Mouse (Mus musculus) testis, adult 2 months (tissue): ENCODE data around the gene Tmprss13.

Source experiments
- CTCF ChIP-seq: fragments of 200-500 bp; IDR thresholded peaks from 2 replicates; pipeline ENCODE4 v1.5.1; 2012; ENCODE audit warnings: low read depth, mild to moderate bottlenecking, inconsistent platforms, low read length, moderate library complexity; ENCODE audit not compliant: control insufficient read depth, insufficient read depth, insufficient replicate concordance
- POLR2A ChIP-seq: fragments of 200-500 bp; IDR thresholded peaks from 2 replicates; pipeline ENCODE4 v1.6.1; 2012; ENCODE audit warnings: low read depth, mild to moderate bottlenecking, inconsistent platforms, low read length, moderate library complexity; ENCODE audit not compliant: control insufficient read depth

DNA sequence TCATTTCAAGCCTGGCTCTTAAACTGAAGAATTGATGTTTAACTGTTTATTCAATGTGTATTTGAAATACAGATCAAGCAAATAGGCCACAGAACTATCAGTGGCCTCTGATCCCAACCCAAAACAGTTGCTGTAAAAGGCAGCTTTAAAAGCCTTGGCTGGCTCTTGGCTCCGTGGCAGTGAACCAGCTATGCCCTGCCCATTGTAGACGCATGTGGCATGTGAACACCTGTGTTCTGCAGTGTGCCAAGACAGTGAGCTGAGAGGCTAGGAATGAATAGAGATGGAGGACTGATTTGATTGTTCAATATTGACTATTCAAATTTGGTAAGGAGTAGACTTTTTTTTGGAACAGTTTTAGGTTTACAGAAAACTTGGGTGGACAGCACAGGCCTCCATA lies 58.0 kb downstream of the Tmprss13 start:
- no peak for TF ChIP-seq POLR2A
- TF ChIP-seq CTCF = no peak
